Mouse (Mus musculus) macrophage (primary cell): ENCODE results near the gene Clec4g. TPM values are rescaled to one million over a fixed set of nuclear protein-coding genes. Genes with fewer than 3 reads are reported as not detected.

Experiments used
- H3K27ac ChIP-seq: fragments of 350-480 bp; formaldehyde crosslinking; 2 replicates; pipeline ENCODE4 v1.9.0; 2021
- H3K36me3 ChIP-seq: fragments of 350-480 bp; formaldehyde crosslinking; 2 replicates; pipeline ENCODE4 v1.9.0; 2021; ENCODE audit errors: inconsistent target
- H3K4me3 ChIP-seq: fragments of 350-480 bp; formaldehyde crosslinking; 2 replicates; pipeline ENCODE4 v1.9.0; 2021; ENCODE audit errors: inconsistent target
- H3K79me2 ChIP-seq: fragments of 350-480 bp; formaldehyde crosslinking; 2 replicates; pipeline ENCODE4 v1.9.0; 2021; ENCODE audit errors: inconsistent target
- WGBS: methylation state at CpG from one replicate; pipeline ENCODE4 v1.1.7; 2026; ENCODE audit warnings: inconsistent platforms; ENCODE audit not compliant: missing documents; 5-methylcytosine and 5-hydroxymethylcytosine counted together
- polyA plus RNA-seq: library from polyadenylated mRNA; stranded (reverse); fragments of 250-400 nt; gene quantifications from 3 replicates; pipeline ENCODE4 v1.2.4, GENCODE M21; 2018; ENCODE audit warnings: inconsistent platforms

The Clec4g gene
- polyA plus RNA-seq, 1 experiment from 2014 or later: not detected

GRCm38 (mm10) chr8:3670388-3670787, 50.1 kb downstream of the Clec4g start:
- no peaks in the 10 kb centered on the region for H3K36me3 ChIP-seq
- H3K27ac ChIP-seq: no peak overlapping the region
- H3K4me3 ChIP-seq: no peak overlapping the region
- peaks cover 5% of the 10 kb centered on the region; the same call in 1 of the 2 replicates for H3K79me2 ChIP-seq
- 3% methylated on average over 2 of the region's 2 CpGs for WGBS

DNA sequence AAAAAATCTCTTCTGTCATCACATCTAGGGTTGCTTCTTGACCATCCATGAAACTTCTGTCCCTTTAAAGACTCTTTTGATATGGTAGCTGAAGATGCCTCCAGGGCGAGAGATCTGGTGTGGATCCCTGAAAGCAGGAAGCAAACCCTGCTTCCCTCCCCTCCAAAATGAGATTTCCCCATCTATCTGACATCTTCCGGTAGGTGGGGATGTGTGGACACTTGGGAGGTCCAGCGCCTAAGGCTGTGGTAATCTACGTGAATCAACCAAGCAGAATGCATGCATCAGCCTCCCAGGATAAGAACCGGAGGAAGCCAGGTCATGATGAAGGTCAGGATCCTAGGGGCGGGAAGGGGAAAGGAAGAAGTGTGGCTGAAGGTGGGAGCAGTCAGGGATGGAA, 54.9 kb downstream of the Clec4g start, which contains the start of gene Mcemp1:
Mcemp1 (plus strand) TSS at position 248 of the 400 bp plus-strand sequence.
- peak within 1 kb of the TSS; percentile 45 for H3K27ac ChIP-seq
- WGBS: 49% methylated on average over 6 of the region's 6 CpGs
- H3K79me2 ChIP-seq: peaks cover 5% of the 10 kb centered on the region; the same call in 1 of the 2 replicates
- H3K36me3 ChIP-seq: no peaks in the 10 kb centered on the region
- H3K4me3 ChIP-seq: no peak within 1 kb of the TSS

DNA sequence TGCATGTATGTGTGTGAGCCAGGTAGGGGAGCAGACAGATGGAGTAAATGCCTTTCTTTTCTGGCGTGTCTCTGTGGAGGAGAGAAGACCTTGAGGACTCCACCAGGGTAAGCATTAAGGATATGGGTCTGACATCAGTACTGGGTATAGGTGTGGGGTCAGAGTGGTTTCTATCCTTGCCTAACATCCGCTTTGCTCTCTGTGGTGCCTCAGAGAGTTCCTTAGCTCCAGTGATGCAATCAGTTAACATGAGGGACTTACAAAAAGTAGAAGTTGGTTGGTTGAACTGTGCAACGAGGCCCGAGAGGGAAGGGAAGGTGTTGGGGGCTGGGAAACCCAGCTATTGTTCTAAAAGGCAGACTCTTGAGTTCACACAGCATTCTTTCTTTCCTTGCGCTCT, 56.0 kb downstream of the Clec4g start:
- H3K27ac ChIP-seq: peak overlapping the region; percentile 45
- peaks cover under 1% of the 10 kb centered on the region; the same call in 1 of the 2 replicates for H3K79me2 ChIP-seq
- WGBS: 5% methylated on average over 5 of the region's 5 CpGs
- H3K36me3 ChIP-seq: no peaks in the 10 kb centered on the region
- no peak overlapping the region for H3K4me3 ChIP-seq

DNA sequence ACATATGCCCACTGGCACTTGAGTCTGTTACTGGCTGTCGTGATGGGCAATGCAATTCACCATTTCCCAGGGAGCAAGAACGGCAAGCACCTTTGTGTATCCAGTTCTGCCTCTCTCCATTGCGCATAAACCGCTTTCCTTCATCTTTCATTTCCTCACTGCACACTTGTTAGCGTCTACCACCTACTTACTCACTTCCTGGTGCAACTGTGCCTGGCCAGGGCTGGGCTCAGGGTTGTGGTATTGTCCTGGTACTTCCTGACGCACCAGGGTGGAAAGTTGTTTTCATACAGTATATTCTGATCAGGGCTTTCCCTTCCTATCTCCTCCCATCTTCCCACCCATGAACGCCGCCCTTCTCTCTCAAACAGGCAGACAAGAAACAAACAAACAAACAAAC, 59.6 kb downstream of the Clec4g start:
- WGBS: 19% methylated on average over 8 of the region's 8 CpGs
- Histone ChIP-seq H3K4me3 (no peak overlapping the region), H3K36me3 (no peaks in the 10 kb centered on the region), H3K27ac (peak overlapping the region; percentile 25; the same call in 1 of the 2 replicates), H3K79me2 (no peaks in the 10 kb centered on the region)

Other genes starting within 250 kb of the Clec4g start
- not detected in 3 replicates for gene Tex45, start 249.8 kb downstream of the Clec4g start, polyA plus RNA-seq
- 7.9 to 23.2 TPM (median 13.3 TPM) in 3 replicates for gene Zfp358, start 227.5 kb downstream of the Clec4g start, polyA plus RNA-seq
- gene Mcoln1, start 220.2 kb downstream of the Clec4g start, polyA plus RNA-seq: 50.2 to 92.5 TPM (median 73.4 TPM) in 3 replicates
- 10.2 to 19.0 TPM (median 11.7 TPM) in 3 replicates for gene Pnpla6, start 205.3 kb downstream of the Clec4g start, polyA plus RNA-seq
- not detected in 3 replicates for gene C330021F23Rik, start 152.7 kb downstream of the Clec4g start, polyA plus RNA-seq
- 0.52 to 1.1 TPM in 2 of 3 replicates, not detected in the other for gene Camsap3, start 133.4 kb downstream of the Clec4g start, polyA plus RNA-seq
- 26.9 to 29.7 TPM (median 28.8 TPM) in 3 replicates for gene Xab2, start 99.3 kb downstream of the Clec4g start, polyA plus RNA-seq
- gene Pet100, start 99.1 kb downstream of the Clec4g start, polyA plus RNA-seq: 35.9 to 49.5 TPM (median 43.3 TPM) in 3 replicates
- gene Pcp2, start 95.1 kb downstream of the Clec4g start, polyA plus RNA-seq: not detected in 3 replicates
- gene Stxbp2, start 89.7 kb downstream of the Clec4g start, polyA plus RNA-seq: 121 to 243 TPM (median 173 TPM) in 3 replicates
- gene Retn, start 64.9 kb downstream of the Clec4g start, polyA plus RNA-seq: not detected in 3 replicates
- gene Mcemp1, start 54.9 kb downstream of the Clec4g start, polyA plus RNA-seq: 0.22 to 0.92 TPM (median 0.34 TPM) in 3 replicates
- 1.5 to 1.9 TPM in 2 of 3 replicates, not detected in the other for gene Fcor, start 48.3 kb downstream of the Clec4g start, polyA plus RNA-seq
- 7.0 to 10.2 TPM (median 7.1 TPM) in 3 replicates for gene Trappc5, start 44.4 kb downstream of the Clec4g start, polyA plus RNA-seq
- gene Fcer2a, start 26.5 kb downstream of the Clec4g start, polyA plus RNA-seq: not detected in 3 replicates
- gene Cd209a, start 28.3 kb upstream of the Clec4g start, polyA plus RNA-seq: 0.15 to 0.83 TPM in 2 of 3 replicates, not detected in the other
- gene Cd209e, start 133.7 kb upstream of the Clec4g start, polyA plus RNA-seq: not detected in 3 replicates
- gene Cd209d, start 157.9 kb upstream of the Clec4g start, polyA plus RNA-seq: not detected in 3 replicates
- not detected in 3 replicates for gene Cd209b, start 206.2 kb upstream of the Clec4g start, polyA plus RNA-seq
- gene Cd209c, start 234.1 kb upstream of the Clec4g start, polyA plus RNA-seq: not detected in 3 replicates